Mouse (Mus musculus): Measurements from ENCODE around the gene Etfb. TPM values are rescaled to one million over a fixed set of nuclear protein-coding genes. Genes with fewer than 3 reads are reported as not detected.

Gene Etfb
- polyA plus RNA-seq, 1 experiment from 2014 or later = 331 TPM

- Histone ChIP-seq H3K9ac (no peak overlapping the region), H3K27me3 (no peaks in the 10 kb centered on the region), H3K4me3 (no peak overlapping the region), H3K4me1 (no peaks in the 10 kb centered on the region), H3K4me2 (no peak overlapping the region), H3K27ac (no peak overlapping the region), H3K36me3 (no peaks in the 10 kb centered on the region), H3K9me3 (no peaks in the 10 kb centered on the region)
- ATAC-seq (ENCODE audit: borderline replicate concordance, extremely low read depth, low FRiP score, low TSS enrichment) = no peak
- 63% methylated on average over 4 of the region's 4 CpGs for WGBS
Observed at GRCm38 (mm10) chr7:43432891-43433290, 11.0 kb upstream of the Etfb start.

GRCm38 (mm10) chr7:43434676-43435075 lies 9.2 kb upstream of the Etfb start:
- H3K36me3 ChIP-seq = no peaks in the 10 kb centered on the region
- no peak overlapping the region for H3K9ac ChIP-seq
- H3K4me1 ChIP-seq = no peaks in the 10 kb centered on the region
- no peaks in the 10 kb centered on the region for H3K27me3 ChIP-seq
- H3K9me3 ChIP-seq = no peaks in the 10 kb centered on the region
- no peak overlapping the region for H3K27ac ChIP-seq
- no peak overlapping the region for H3K4me2 ChIP-seq
- WGBS = 83% methylated on average over 5 of the region's 5 CpGs
- ATAC-seq (ENCODE audit: borderline replicate concordance, extremely low read depth, low FRiP score, low TSS enrichment) = no peak
- H3K4me3 ChIP-seq = no peak overlapping the region

- no peak within 1 kb of the TSS for H3K4me3 ChIP-seq
- no peaks in the 10 kb centered on the region for H3K9me3 ChIP-seq
- WGBS = 56% methylated on average over 10 of the region's 10 CpGs
- no peak within 1 kb of the TSS for H3K4me2 ChIP-seq
- H3K27me3 ChIP-seq = no peaks in the 10 kb centered on the region
- H3K4me1 ChIP-seq = no peaks in the 10 kb centered on the region
- no peak for ATAC-seq (ENCODE audit: borderline replicate concordance, extremely low read depth, low FRiP score, low TSS enrichment)
- no peak within 1 kb of the TSS for H3K27ac ChIP-seq
- no peaks in the 10 kb centered on the region for H3K36me3 ChIP-seq
- H3K9ac ChIP-seq = no peak within 1 kb of the TSS
Observed at GRCm38 (mm10) chr7:43436341-43437255, 7.3 kb upstream of the Etfb start, which contains the start of gene Nkg7. Nkg7 (plus strand) TSS chr7:43437073.

- Histone ChIP-seq H3K4me3 (no peak overlapping the region), H3K4me2 (no peak overlapping the region), H3K9ac (no peak overlapping the region), H3K4me1 (peaks cover 8% of the 10 kb centered on the region), H3K27ac (no peak overlapping the region), H3K36me3 (no peaks in the 10 kb centered on the region), H3K9me3 (no peaks in the 10 kb centered on the region), H3K27me3 (no peaks in the 10 kb centered on the region)
- WGBS = 66% methylated on average over 4 of the region's 4 CpGs
- ATAC-seq (ENCODE audit: borderline replicate concordance, extremely low read depth, low FRiP score, low TSS enrichment) = no peak
Observed at GRCm38 (mm10) chr7:43438611-43439010, 5.3 kb upstream of the Etfb start.

GRCm38 (mm10) chr7:43440482-43440881 lies 3.4 kb upstream of the Etfb start, which contains the start of gene Cldnd2:
Cldnd2 (plus strand) TSS chr7:43440782.
- H3K27ac ChIP-seq = no peak within 1 kb of the TSS
- no peak within 1 kb of the TSS for H3K9ac ChIP-seq
- H3K4me3 ChIP-seq = no peak within 1 kb of the TSS
- peaks cover 19% of the 10 kb centered on the region for H3K4me1 ChIP-seq
- H3K9me3 ChIP-seq = no peaks in the 10 kb centered on the region
- H3K4me2 ChIP-seq = no peak within 1 kb of the TSS
- H3K36me3 ChIP-seq = no peaks in the 10 kb centered on the region
- no peak for ATAC-seq (ENCODE audit: borderline replicate concordance, extremely low read depth, low FRiP score, low TSS enrichment)
- no peaks in the 10 kb centered on the region for H3K27me3 ChIP-seq
- 76% methylated on average over 6 of the region's 6 CpGs for WGBS

GRCm38 (mm10) chr7:43441071-43441470 lies 2.8 kb upstream of the Etfb start:
- H3K36me3 ChIP-seq = no peaks in the 10 kb centered on the region
- H3K4me1 ChIP-seq = peaks cover 19% of the 10 kb centered on the region
- H3K9me3 ChIP-seq = no peaks in the 10 kb centered on the region
- no peak overlapping the region for H3K4me2 ChIP-seq
- no peaks in the 10 kb centered on the region for H3K27me3 ChIP-seq
- WGBS = 65% methylated on average over 3 of the region's 3 CpGs
- no peak overlapping the region for H3K4me3 ChIP-seq
- ATAC-seq (ENCODE audit: borderline replicate concordance, extremely low read depth, low FRiP score, low TSS enrichment) = no peak
- no peak overlapping the region for H3K9ac ChIP-seq
- no peak overlapping the region for H3K27ac ChIP-seq

- H3K4me2 ChIP-seq = peak overlapping the region; percentile 84
- WGBS = 14% methylated on average over 9 of the region's 9 CpGs
- no peaks in the 10 kb centered on the region for H3K9me3 ChIP-seq
- no peaks in the 10 kb centered on the region for H3K27me3 ChIP-seq
- H3K9ac ChIP-seq = peak overlapping the region; percentile 50
- no peaks in the 10 kb centered on the region for H3K36me3 ChIP-seq
- H3K4me1 ChIP-seq = peaks cover 19% of the 10 kb centered on the region
- peak overlapping the region; percentile 98 for H3K27ac ChIP-seq
- no peak for ATAC-seq (ENCODE audit: borderline replicate concordance, extremely low read depth, low FRiP score, low TSS enrichment)
- H3K4me3 ChIP-seq = peak overlapping the region; percentile 54
Observed at GRCm38 (mm10) chr7:43442684-43443083, 1.2 kb upstream of the Etfb start.

GRCm38 (mm10) chr7:43443126-43443916 lies 562 bp upstream of the Etfb start:
- H3K4me3 ChIP-seq = peak overlapping the region; percentile 54
- peak overlapping the region; percentile 84 for H3K4me2 ChIP-seq
- H3K9ac ChIP-seq = peak overlapping the region; percentile 50
- 2% methylated on average over 36 of the region's 36 CpGs for WGBS
- ATAC-seq (ENCODE audit: borderline replicate concordance, extremely low read depth, low FRiP score, low TSS enrichment) = peak; percentile 93
- no peaks in the 10 kb centered on the region for H3K36me3 ChIP-seq
- H3K27ac ChIP-seq = peak overlapping the region; percentile 98
- no peaks in the 10 kb centered on the region for H3K9me3 ChIP-seq
- H3K27me3 ChIP-seq = no peaks in the 10 kb centered on the region
- H3K4me1 ChIP-seq = peaks cover 19% of the 10 kb centered on the region

- Histone ChIP-seq H3K4me3 (no peak overlapping the region), H3K36me3 (peaks cover 6% of the 10 kb centered on the region), H3K4me2 (no peak overlapping the region), H3K27ac (no peak overlapping the region), H3K9me3 (no peaks in the 10 kb centered on the region), H3K9ac (no peak overlapping the region), H3K27me3 (no peaks in the 10 kb centered on the region), H3K4me1 (peaks cover 14% of the 10 kb centered on the region)
- 76% methylated on average over 4 of the region's 4 CpGs for WGBS
- no peak for ATAC-seq (ENCODE audit: borderline replicate concordance, extremely low read depth, low FRiP score, low TSS enrichment)
Observed at GRCm38 (mm10) chr7:43447801-43448200, 3.9 kb downstream of the Etfb start.

GRCm38 (mm10) chr7:43448246-43448645 lies 4.4 kb downstream of the Etfb start:
- Histone ChIP-seq H3K4me3 (no peak overlapping the region), H3K27me3 (no peaks in the 10 kb centered on the region), H3K27ac (no peak overlapping the region), H3K4me2 (no peak overlapping the region), H3K9me3 (no peaks in the 10 kb centered on the region), H3K4me1 (peaks cover 11% of the 10 kb centered on the region), H3K36me3 (peaks cover 9% of the 10 kb centered on the region), H3K9ac (no peak overlapping the region)
- 69% methylated on average over 3 of the region's 3 CpGs for WGBS
- no peak for ATAC-seq (ENCODE audit: borderline replicate concordance, extremely low read depth, low FRiP score, low TSS enrichment)

- H3K27ac ChIP-seq = no peak overlapping the region
- peaks cover 5% of the 10 kb centered on the region for H3K4me1 ChIP-seq
- H3K4me2 ChIP-seq = no peak overlapping the region
- no peak overlapping the region for H3K4me3 ChIP-seq
- H3K9me3 ChIP-seq = no peaks in the 10 kb centered on the region
- H3K9ac ChIP-seq = no peak overlapping the region
- no peak for ATAC-seq (ENCODE audit: borderline replicate concordance, extremely low read depth, low FRiP score, low TSS enrichment)
- H3K27me3 ChIP-seq = no peaks in the 10 kb centered on the region
- 95% methylated on average over 2 of the region's 2 CpGs for WGBS
- H3K36me3 ChIP-seq = peaks cover 23% of the 10 kb centered on the region
Observed at GRCm38 (mm10) chr7:43449811-43450210, 5.9 kb downstream of the Etfb start.

- Histone ChIP-seq H3K4me3 (no peak overlapping the region), H3K9me3 (no peaks in the 10 kb centered on the region), H3K4me2 (no peak overlapping the region), H3K27ac (no peak overlapping the region), H3K36me3 (peaks cover 40% of the 10 kb centered on the region), H3K9ac (no peak overlapping the region), H3K27me3 (no peaks in the 10 kb centered on the region), H3K4me1 (no peaks in the 10 kb centered on the region)
- WGBS = 92% methylated on average over 11 of the region's 11 CpGs
- ATAC-seq (ENCODE audit: borderline replicate concordance, extremely low read depth, low FRiP score, low TSS enrichment) = no peak
Observed at GRCm38 (mm10) chr7:43451726-43452125, 7.8 kb downstream of the Etfb start.
